In the genomic region with DNA sequence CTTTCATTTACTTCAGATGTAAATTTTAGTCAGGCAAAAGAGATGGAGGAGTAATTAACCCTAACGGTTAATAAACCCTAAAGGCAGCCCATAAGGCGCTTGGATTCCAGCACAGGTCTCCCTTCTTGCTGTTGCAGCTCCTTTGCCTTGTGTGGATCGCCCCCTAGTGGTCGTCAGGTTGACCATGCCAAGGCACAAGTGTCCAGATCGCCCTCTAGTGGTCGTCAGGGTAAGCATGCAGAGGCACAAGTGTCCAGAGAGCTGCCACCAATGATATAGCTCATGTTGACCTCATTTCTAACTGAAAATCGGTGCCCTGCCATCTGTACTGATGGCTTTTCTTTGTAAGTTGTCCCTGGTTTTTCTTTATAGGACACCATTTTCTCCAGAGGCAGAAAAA, we compare ENCODE assay signal across 9 mouse cellular contexts. TPM values are rescaled to one million over a fixed set of nuclear protein-coding genes. Genes with fewer than 3 reads are reported as not detected.
DNase-seq lines count a peak whose midpoint lies in the region; ATAC-seq lines count a peak whose summit lies in the region.
"Had no signal": no experiment of that assay in that cellular context is flagged by ENCODE, and none has a peak within 500 bp of the region (broad histone marks: within the 10 kb centered on the region; RNA-seq: fewer than 3 reads in every experiment).

No protein-coding gene starts in this region.

- 26% methylated on average over 7 of the region's 7 CpGs for WGBS in midbrain, embryonic 11.5 days
- 26% methylated on average over 7 of the region's 7 CpGs for WGBS in midbrain, embryonic 13.5 days
- 25% methylated on average over 7 of the region's 7 CpGs for WGBS in limb, embryonic 10.5 days

- no peaks in the 10 kb centered on the region for H3K27me3 ChIP-seq in midbrain, embryonic 11.5 days (ENCODE audit: control insufficient read depth, insufficient read depth, low read length)
- no peaks in the 10 kb centered on the region for H3K27me3 ChIP-seq in midbrain, embryonic 13.5 days
- H3K27me3 ChIP-seq in limb, embryonic 10.5 days (ENCODE audit: low read depth, poor library complexity, severe bottlenecking): peaks cover 3% of the 10 kb centered on the region; the same call in 1 of the 2 replicates

- no peak overlapping the region for H3K4me3 ChIP-seq in midbrain, embryonic 11.5 days (ENCODE audit: low read depth, low read length)
- no peak overlapping the region for H3K4me3 ChIP-seq in midbrain, embryonic 13.5 days (replicated peaks)
- H3K4me3 ChIP-seq in limb, embryonic 10.5 days: no peak overlapping the region
- H3K4me3 ChIP-seq: limb, embryonic 12.5 days had no signal

- no peaks in the 10 kb centered on the region for H3K36me3 ChIP-seq in midbrain, embryonic 11.5 days (ENCODE audit: control insufficient read depth, insufficient read depth, low read length)
- no peaks in the 10 kb centered on the region for H3K36me3 ChIP-seq in midbrain, embryonic 13.5 days
- no peaks in the 10 kb centered on the region for H3K36me3 ChIP-seq in limb, embryonic 10.5 days
- H3K36me3 ChIP-seq: limb, embryonic 12.5 days had no signal

- H3K4me2 ChIP-seq in midbrain, embryonic 11.5 days: no peak overlapping the region
- H3K4me2 ChIP-seq in midbrain, embryonic 13.5 days (replicated peaks): no peak overlapping the region
- H3K4me2 ChIP-seq: limb, embryonic 12.5 days had no signal

- no peaks in the 10 kb centered on the region for H3K4me1 ChIP-seq in midbrain, embryonic 11.5 days (ENCODE audit: control insufficient read depth, insufficient read depth, low read length)
- no peaks in the 10 kb centered on the region for H3K4me1 ChIP-seq in midbrain, embryonic 13.5 days (replicated peaks)
- H3K4me1 ChIP-seq in limb, embryonic 10.5 days: peaks cover 13% of the 10 kb centered on the region

- ATAC-seq in midbrain, embryonic 11.5 days (ENCODE audit: low FRiP score): no peak
- ATAC-seq in midbrain, embryonic 13.5 days: no peak

- no peak overlapping the region for H3K27ac ChIP-seq in midbrain, embryonic 11.5 days (ENCODE audit: low read depth, low read length)
- H3K27ac ChIP-seq in midbrain, embryonic 13.5 days: no peak overlapping the region
- no peak overlapping the region for H3K27ac ChIP-seq in limb, embryonic 10.5 days
- H3K27ac ChIP-seq: limb, embryonic 12.5 days had no signal

- H3K9ac ChIP-seq in midbrain, embryonic 11.5 days (ENCODE audit: low read length): no peak overlapping the region
- H3K9ac ChIP-seq in midbrain, embryonic 13.5 days (replicated peaks): no peak overlapping the region
- H3K9ac ChIP-seq: limb, embryonic 12.5 days had no signal

- no peaks in the 10 kb centered on the region; the same call in 1 of the 2 replicates for H3K9me3 ChIP-seq in midbrain, embryonic 11.5 days (ENCODE audit: control insufficient read depth, low read length)
- H3K9me3 ChIP-seq in midbrain, embryonic 13.5 days: 0 out of 2 replicates have a peak, but pooled peaks cover 4% of the 10 kb centered on the region
- H3K9me3 ChIP-seq in limb, embryonic 10.5 days (replicated peaks): no peaks in the 10 kb centered on the region

- peak; percentile 96 for DNase-seq in midbrain, embryonic 11.5 days (ENCODE audit: low spot score, missing footprints)
- peak; percentile 20 for DNase-seq in brain, embryonic 18.5 days (ENCODE audit: low read depth, low spot score)
- DNase-seq in fibroblast of lung, adult 2 months (ENCODE audit: low read depth): peak; percentile 53
- peak; percentile 91 for DNase-seq in induced T-regulatory cell, adult 2 months (ENCODE audit: low read depth)
- peak; percentile 94 for DNase-seq in limb, embryonic 10.5 days (ENCODE audit: low spot score)
- peak; percentile 76 for DNase-seq in ovary, postnatal 14 days (ENCODE audit: low spot score)
- peak; percentile 65 to 90 for DNase-seq in thymus, postnatal 10 days (ENCODE audit: low spot score in 2 of 2)

RNA-seq across cellular contexts. Expression of a gene that starts 46.4 kb away (rescaled TPM):
- polyA plus RNA-seq in midbrain, embryonic 11.5 days (2014; fragmentation: Nextera tagmentation; extraction: Ambion mirVana): 23.0 and 25.0 TPM in 2 replicates
- polyA plus RNA-seq in midbrain, embryonic 13.5 days (2015; fragmentation: Nextera tagmentation; extraction: Ambion mirVana): 1.6 TPM in 2 replicates
- polyA plus RNA-seq in limb, embryonic 10.5 days (2016; fragmentation: Nextera tagmentation; extraction: Ambion mirVana): 32.2 and 42.0 TPM in 2 replicates

RNA-seq across cellular contexts. Expression of a gene that starts 49.3 kb away (rescaled TPM):
- 33.1 and 35.0 TPM in 2 replicates for polyA plus RNA-seq in midbrain, embryonic 11.5 days (2014; fragmentation: Nextera tagmentation; extraction: Ambion mirVana)
- polyA plus RNA-seq in midbrain, embryonic 13.5 days (2015; fragmentation: Nextera tagmentation; extraction: Ambion mirVana): 27.4 and 28.7 TPM in 2 replicates
- 32.2 and 34.6 TPM in 2 replicates for polyA plus RNA-seq in limb, embryonic 10.5 days (2016; fragmentation: Nextera tagmentation; extraction: Ambion mirVana)

Comparison
In these comparisons a context has a peak if more than half of its experiments do, and no peak if none do; other contexts are left out.
1. DNase-seq: peak in every context shown above with its lines; median percentile 96 in midbrain, embryonic 11.5 days; 94 in limb, embryonic 10.5 days; 91 in induced T-regulatory cell, adult 2 months; 78 in thymus, postnatal 10 days; 76 in ovary, postnatal 14 days; 53 in fibroblast of lung, adult 2 months; 20 in brain, embryonic 18.5 days.